Mouse (Mus musculus) adrenal gland (tissue): ENCODE results near the gene Kif16b.

ENCODE experiments used
- intact Hi-C: fragments of 180-260 bp; cut with DNase I; formaldehyde crosslinking; loops from one replicate; pipeline ENCODE4 v1.15.1; 2025
- long read RNA-seq, 2 experiments: library from polyadenylated mRNA; unstranded; transcript quantifications; one replicate each; pipeline ENCODE4 v2.0.0; 2020; ENCODE audit warnings: borderline replicate concordance in 1 of 2; ENCODE audit not compliant: insufficient replicate concordance in 1 of 2

The Kif16b gene
- long read RNA-seq, experiment 1, partial matches to known transcripts = 2 of 2 reads
- long read RNA-seq, experiment 1, other reads (novel, unspliced or antisense) = 0 of 2 reads
- long read RNA-seq, experiment 2, partial matches to known transcripts = 4 of 7 reads
- long read RNA-seq, experiment 2, other reads (novel, unspliced or antisense) = 3 of 7 reads

DNA sequence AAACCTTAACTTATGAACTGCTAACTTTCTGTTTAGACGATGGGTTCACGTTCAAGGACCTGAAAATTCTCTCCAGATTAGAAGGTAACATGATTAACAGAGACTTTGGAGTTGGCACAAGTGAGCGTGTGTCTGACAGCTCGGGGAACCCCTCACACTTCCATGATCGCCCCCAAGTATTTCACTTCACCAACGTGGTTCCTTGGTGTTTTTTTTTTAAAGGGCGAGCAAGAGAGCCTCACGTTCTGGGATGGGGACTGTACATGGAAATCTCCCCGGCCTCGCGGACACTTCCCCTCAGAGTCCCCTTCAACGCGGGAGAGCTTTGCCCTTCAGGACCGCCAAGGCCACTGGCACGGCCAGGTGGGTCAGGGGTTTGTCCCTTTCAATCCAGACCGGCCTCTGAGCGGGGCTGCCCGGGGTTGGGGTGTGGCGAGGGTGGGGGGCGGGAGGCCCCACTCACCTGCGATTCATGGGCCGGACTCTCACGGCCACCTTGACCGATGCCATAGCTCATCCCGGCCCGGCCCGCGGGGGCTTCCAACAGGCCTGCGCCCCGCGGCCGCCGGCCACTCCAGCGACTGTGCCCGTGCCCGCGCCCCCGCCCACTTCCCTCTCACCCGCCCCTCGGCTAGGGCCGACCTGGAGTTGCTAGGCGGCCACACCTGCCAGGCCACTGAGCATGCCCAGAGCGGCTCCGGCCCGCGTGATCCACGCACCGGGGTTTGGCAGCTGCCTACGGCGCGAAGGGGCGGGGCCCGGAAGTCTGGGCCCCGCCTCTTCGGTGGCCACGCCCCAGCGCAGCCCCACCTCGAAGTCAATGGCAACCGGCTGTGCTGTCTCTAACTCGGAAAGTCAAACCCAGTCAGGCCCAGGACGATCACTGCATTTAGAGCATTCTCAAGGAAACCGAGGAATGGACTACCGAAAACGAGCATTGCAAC is at the start of gene Kif16b:
TSS of gene Kif16b (minus strand) at position 670 of the 944 bp plus-strand sequence.
- intact Hi-C loops = no loop called here

DNA sequence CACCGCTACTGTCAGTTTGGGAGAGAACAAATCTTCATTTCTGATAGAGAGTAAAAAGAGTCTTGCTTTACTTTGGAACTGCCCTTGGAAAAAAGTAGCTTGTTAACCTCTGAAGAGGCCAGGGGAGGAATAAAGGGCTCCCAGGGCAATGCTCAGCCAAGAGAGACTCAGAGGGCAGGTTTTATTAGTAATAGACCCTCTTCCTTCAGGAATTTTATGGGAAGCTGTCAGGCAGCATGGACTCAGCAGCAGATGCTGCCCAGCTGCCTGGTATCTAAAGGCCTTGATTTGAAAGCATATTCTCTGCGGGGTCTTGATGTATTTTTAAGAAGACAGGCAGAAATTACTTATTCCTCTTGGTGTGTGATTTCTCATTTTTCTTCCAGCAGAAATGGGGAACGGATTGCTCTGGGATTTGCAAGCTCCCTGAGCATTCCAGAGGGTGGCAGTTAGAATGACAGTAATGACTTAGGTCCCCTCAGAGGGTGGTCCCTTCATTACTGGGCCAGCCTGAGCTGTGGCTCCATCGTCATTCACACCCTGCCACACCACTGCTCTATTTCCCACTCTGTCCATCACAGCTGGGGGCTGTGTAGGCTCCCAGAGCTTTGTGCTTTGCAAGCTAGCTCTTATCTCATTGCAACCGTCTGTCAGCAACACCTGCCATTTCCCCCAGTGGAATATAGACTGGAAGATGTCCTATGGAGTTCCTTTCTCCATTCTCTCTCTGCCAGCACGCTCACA is 39.7 kb upstream of the Kif16b start:
- intact Hi-C loops = no loop called here

DNA sequence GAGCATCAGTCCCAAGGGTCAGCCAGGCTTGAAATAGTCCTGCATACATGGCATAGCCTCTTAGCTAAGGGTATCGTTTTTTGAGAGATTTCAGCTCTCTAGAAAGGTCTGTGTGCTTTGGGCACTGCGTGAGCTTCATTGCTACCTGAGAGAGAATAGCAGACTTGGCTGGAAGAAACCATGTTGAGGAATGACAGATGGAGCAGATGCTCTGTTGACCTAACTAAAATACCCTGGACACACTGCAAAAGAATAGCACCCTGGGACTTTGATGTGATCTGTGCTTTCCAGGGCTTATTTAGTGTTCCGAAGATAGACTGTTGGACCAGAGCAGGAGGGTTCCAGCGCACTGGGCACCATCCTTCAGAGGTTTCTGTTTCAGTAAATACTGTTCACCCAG is 29.1 kb upstream of the Kif16b start:
- intact Hi-C loops = no loop called here

DNA sequence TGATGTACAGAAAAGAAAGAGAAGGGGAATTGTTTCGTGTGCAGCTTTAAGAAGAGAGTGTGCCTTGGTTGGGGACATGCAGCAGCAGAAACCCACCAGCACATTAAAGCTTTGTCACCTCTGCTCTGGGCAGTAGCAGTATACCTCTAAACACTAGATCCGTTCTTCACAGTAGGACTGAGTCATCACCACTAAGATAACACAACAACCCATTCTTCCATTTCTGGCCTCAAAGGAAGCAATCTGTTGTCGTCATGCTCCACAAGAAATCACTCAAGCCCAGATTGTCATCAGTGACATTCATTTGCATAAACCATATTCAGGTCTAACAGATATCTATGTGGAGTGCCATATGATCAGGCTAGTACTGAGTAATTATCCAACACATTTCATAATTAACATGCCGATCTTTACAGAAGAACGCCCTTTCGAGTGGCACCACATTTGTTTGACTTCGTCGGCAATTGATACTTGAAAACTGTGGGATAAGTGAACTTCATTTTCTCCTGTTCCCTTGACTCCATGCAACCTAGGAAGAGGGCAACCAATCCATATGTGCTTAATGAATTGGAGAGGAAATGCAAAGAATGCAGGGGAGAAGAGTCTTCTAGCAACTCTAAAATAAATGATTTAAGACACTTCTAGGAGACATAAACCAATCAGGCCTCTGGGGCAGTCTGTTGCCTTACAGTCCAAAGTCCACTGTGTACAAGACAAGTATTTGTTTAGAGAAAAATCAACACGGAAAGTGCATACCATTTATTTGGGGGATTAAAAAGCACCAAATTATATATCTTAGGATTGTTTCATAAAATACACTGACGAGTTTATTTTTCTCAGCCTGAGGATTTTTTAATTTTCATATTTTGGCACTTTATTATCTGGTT is 28.1 kb upstream of the Kif16b start:
- intact Hi-C loops = loop anchor here (5.0 kb wide), 1 partner anchor 72 kb away; no protein-coding TSS in a partner anchor

DNA sequence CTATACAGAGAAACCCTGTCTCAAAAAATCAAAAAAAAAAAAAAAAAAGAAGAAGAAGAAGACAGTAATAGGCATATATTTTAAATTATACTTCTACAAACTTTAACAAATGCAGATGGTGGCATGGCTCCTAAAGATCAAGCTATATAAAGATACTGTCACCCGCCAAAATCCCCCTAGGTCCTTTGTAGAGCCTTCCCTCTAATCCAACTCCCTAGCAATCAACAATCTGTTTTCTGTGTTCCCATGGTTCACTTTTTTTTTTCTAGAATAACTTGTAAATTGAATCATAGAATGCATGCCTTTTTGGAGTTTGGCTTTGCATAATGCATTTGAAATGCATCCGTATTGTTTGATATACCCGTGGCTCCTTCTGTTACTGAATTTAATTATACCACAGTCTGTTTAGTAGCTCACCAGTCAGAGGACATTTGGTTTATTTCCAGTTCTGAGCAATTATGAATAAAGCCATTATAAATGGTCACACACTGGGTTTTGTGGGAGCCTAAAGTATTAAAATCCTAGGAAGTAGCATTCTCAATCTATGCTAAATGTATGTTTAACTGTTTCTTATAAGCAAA is 9.6 kb upstream of the Kif16b start:
- intact Hi-C loops = no loop called here

DNA sequence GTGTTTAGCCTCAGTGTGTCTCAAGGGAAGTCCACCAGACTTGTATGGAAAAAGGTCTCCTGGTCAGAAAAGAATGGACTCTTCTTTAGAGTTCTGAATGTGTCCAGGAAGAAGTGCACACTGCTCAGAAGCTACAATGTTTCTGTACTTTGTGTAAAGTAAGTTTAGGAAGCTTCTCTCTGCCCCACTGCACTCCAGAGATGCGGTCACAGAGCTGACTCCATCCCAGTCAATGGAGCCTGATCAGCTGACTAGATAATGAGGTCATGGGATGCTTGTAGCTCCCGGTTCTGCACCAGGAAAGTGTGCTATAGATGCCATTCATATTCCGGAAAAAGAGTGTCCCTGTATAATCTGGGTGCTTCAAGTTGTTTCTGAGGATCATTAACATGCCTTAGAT is 7.9 kb upstream of the Kif16b start:
- intact Hi-C loops = loop anchor here (5.0 kb wide), 1 partner anchor 47 kb away; no protein-coding TSS in a partner anchor

DNA sequence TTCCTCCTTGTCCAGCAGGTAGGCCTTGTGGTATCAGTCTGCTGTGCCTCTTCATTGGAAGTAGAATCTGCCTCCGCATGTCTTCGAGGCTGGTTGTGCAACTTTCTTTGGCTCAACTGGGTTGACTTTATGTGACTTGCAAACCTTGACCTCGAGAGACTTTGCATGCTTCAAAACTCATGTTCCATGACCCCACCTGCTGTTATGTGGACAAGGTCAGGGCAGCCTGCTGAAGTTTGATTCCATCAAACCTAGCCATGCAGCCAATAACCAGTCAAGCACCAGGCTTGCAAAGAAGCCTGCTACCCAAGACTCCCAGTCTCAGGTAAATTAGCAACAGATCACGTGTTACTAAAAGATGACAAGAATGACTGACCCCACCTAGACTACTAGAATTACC is 5.7 kb upstream of the Kif16b start:
- intact Hi-C loops = loop anchor here (5.0 kb wide), 1 partner anchor 45 kb away; no protein-coding TSS in a partner anchor

DNA sequence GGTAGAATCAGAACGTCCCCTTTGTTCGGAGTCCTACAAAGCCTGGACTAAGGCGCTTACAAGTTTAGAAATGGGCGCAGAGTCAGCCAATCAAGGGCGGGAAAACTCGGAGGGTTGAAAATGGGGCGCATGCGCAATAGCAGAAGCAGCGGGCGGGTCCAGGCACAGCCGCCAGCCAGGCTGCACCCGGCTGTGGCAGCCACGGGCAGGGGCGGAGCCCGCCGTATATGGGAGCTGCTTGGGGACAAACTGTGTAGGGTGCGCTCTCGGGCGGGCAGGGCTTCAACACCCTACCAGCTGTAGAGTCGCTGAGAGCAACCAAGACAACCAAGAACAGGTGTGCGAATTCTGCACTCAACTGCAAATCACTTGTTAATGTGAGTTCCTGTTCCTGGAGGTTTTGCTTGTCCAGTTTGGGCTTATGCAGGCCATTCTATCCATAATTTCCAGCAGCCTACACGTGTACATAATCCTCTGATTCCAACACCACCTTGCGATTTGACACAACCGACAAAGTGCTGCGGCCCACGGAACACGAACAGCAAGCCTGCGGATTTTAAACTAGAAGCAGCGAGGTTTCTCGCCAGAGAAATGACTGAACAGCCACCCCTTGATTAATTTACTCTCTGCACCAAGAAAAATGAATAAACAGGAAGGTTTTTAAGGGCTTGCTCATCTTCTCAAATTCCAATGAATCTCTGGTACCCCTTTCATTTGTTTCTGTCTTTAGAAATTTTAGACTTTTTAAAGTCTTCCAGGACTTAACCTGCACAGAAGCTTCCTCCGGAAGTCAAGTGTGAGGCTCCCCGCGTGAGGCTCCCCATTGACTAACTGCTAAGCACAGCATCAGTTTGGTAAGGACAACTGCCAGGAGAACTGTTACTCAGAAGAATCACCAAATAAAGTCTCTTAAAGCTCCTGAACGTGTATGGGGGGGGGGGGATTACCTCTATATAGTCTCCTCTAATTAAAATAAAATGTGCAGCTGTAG is 1.9 kb upstream of the Kif16b start:
- intact Hi-C loops = no loop called here

DNA sequence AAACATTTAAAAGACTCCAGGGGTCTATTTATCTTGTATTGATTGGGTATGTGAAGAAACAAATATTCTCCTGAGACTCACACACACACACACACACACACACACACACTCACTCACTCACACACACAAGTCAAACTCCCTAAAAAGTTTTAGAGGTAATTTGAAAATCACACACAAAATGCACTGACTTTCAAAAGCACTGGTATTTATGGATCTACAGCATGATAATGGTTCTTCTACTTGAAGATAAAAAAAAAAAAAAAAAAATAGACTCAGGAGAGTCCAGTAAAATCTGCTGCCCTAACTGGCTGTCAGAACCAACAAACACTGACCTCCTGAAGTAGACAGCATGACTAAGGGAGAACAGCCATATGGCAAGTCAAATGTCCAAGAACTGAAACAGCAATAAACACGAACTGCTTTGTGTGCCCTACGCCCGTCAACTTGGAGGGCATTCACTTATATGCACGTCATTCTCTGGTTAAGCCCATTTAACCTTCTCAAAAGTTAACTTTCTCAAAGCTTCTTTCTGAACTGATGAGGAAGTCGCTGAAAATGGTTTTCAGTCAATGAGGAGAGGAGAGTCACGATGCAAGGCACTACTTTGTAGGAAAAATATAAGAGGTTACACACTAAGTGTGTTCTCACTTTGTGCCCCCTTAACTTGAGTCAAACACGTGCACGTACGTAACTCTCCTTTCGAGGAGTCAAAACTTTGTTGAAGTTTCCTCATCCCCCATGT is 1.0 kb downstream of the Kif16b start:
- intact Hi-C loops = no loop called here

DNA sequence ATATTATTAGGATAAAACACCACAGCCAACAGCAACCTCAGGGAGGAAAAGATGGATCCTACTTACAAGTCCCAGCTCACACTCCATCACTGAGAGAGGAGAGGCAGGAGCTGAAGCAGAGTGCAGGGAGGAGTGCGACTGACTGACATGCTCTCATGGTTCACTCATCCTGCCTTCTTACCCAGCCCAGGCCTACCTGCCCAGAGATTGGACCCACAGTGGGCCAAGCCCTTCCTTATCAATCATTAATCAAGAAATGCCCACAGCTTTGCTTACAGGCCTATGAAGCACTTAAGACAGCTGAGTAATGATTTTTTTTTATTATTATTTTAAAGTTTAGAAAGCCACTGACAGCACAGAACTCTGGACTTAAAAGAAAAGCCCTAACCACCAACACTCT is 7.6 kb downstream of the Kif16b start:
- intact Hi-C loops = no loop called here

DNA sequence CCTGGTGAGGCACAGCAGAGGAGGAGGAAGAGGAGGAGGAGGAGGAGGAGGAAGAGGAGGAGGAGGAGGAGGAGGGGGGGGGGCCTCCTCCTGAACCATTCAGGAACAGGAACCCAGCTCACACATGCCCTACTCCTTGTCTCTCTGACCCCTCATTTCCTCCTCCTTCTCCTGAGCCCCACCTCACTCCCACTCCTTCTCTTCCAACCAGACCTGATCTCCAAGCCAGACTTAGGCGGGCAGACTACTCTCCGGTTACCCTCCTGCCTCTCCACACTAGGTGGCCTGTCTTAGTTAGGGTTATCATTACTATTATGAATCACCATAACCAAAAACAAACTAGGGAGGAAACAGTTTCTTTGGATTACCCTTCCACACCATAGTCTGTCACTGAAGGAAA is 10.0 kb downstream of the Kif16b start:
- intact Hi-C loops = no loop called here

DNA sequence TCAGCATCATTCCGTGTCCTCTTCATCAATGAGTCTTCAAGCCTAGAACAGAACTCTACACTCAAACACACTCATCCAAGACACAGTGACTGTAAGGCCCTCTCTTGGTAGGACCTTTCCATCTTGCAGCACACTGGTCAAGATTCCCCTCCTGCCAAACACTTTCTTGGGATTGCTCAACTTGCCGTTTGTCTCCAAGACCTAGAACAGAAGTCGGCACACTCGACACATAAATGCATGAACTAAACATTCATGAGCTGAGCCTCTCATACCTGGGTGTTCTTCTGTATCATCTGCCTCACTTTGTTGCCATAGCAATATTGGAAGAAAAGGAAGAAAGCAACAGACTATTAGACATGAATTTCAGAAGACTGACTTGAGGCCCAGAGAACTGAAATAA is 16.9 kb downstream of the Kif16b start:
- intact Hi-C loops = no loop called here

DNA sequence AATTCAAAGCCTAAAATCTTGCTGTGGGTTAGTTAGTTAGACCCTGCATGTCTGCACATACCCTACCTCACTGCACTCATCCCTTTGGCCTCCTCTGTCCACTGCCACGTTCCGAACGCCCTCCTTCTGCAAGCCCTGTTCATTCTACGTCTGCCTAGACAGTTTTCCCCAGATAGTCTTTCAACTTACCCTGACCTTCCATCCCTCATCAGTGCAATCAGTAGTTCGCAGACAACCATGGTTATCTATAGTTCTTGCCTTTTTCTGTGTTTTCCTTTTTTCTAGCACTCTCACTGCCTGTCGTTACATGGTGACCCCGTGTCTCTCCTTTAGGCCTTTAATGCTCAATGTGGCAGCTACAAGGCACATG is 17.7 kb downstream of the Kif16b start:
- intact Hi-C loops = no loop called here

DNA sequence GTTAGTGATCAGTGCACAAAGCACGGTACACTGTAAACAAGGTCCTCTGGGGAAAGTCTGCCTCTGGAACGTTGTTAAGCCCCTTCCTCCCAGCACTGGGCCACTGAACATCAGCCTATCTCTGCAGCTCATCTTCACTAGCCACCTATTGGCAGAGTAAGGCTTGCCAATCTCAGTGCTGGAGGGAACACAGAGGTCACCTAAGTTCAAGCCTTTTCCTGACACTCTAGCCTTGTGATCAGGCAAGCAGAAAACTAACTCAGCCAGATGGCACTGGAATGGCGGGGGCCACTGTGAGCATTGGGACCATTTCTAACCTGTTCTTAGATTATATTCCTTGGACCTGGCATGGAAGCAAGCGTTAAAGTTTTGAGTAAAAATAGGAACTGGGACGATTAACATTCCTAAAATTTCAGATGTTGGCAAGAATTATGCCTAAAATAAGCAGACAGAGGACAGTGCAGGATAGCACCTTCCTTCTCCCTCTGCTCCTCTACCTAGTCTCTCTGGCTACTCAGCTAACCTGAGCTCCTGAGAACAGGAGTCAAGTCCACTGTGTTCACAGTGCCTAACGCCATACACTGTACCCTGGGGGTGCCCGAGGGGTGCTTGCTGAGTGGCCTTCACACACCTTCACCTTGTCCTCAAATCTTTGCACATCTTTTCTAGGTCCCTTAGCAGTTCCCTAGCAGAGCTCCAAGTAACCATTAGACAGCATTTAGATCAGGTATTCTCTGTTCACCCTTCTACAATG is 18.3 kb downstream of the Kif16b start:
- intact Hi-C loops = no loop called here

DNA sequence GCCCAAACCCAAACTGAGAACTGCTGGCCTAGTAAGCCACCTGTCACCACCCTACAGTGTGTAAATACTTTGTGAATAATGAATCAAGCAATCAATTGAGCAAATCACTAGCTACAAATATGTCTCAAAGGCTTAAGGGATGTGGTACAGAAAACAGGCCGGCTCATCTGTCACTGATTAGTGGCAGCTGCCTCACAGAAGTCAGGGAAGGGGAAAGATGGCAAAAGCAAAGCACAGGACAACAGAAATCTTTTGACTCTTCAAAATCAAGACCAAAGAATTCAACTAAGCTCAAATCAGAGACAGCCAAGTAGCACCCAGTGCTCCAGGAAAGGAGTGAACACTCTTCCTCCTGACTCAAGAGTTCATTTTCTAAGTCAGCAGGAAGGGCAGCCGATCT is 18.9 kb downstream of the Kif16b start:
- intact Hi-C loops = no loop called here

DNA sequence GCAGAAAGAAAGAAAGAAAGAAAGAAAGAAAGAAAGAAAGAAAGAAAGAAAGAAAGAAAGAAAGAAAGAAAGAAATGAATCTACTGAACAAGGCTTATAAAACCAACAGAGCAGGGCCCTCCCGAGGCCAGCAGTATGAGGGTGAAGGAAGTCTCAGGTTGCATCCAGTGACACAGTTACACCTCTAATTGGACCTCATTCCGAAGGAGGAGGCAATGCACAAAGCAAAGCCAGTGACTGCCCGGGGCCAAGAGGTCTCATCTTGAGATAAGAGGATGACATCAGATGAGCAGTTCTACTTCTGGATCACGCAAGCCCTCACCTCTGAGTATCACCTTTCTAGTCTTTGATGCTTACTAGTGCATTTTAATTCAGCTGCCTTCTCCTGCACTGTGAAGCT is 20.2 kb downstream of the Kif16b start:
- intact Hi-C loops = no loop called here

DNA sequence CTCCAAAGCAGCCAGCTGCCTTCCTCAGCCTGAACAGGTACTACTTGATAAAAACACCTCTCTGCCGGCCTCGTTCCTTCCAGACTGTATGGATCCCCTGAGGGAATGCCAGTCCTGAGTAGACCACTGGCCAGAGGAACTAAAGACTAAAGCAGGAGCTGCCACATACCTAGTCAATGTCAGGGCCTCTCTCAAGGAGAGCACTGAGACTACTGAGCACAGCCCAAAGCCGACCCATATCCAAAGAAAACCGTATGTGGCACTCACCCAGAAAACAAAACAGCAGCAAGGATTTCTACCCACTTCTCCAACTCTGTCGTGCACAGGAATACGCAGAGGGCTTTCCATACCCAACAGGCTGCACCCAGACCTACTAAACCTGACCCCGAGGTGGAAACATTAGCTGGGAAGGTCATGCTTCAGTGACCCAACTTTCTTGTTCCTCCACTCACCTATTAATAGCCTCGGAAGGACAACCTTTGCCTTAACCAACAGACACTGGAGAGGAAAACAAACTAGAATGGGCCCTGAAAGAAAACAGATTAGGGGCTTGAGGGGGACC is 22.0 kb downstream of the Kif16b start:
- intact Hi-C loops = no loop called here

DNA sequence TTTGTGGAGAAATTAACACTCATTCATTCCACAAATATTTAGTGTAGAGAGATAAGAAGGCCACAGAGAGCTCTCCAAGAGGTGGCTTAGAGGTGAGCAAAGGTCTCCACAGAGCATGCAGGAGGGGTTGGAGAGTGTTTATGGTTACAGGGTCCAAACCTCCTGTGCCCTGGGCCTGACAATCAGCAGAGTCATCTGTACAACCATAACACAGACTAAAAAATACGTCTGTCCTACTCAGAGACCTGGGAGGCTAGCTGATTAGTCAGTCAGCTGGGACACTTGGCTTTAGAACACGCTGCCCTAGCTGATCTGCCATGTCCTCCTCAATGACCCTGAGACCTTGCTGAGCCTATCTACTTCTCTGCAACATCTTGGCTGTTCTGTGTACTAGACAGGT is 24.7 kb downstream of the Kif16b start:
- intact Hi-C loops = no loop called here
